10 mouse cellular contexts compared by ENCODE assay signal in the genomic region with DNA sequence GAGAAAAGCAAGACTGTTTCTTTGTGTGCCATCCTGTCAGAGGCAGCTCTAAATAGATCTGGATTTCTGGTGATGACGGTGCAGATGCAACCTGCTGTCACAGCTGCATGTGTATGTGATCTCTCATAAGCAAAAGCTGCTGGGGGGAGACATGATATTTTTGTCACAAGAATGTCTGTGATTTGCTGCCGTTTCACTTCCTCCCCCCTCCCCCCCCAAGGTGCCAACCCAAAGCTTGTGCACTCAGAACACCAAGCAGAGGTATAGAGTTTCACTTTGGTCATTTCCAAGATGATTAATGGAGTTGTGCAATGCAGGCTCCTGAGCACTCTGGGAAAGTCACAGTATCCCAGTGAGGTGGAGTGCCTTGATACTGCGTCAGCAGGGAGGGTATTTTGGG.
A peak's percentile ranks its signal among the peaks of the same experiment; 100 is the strongest.
DNase-seq lines count a peak whose midpoint lies in the region; ATAC-seq and TF ChIP-seq lines count a peak whose summit lies in the region.
"Had no signal": no experiment of that assay in that cellular context is flagged by ENCODE, and none has a peak within 500 bp of the region (broad histone marks: within the 10 kb centered on the region; RNA-seq: fewer than 3 reads in every experiment).

No protein-coding gene starts in this region.

- no peak for DNase-seq in kidney, postnatal 0 days (ENCODE audit: low spot score)
- DNase-seq in kidney, adult 8-10 months: no peak
- DNase-seq in B cell, adult 2 months: peak; percentile 41 to 54
- DNase-seq in T-cell, adult 2 months (ENCODE audit: low spot score): peak; percentile 32
- no peak for DNase-seq in cerebellum, adult 11 months
- DNase-seq: kidney, postnatal 14 days; thymus, postnatal 25 days had no signal

- no peak overlapping the region for H3K27ac ChIP-seq in kidney, postnatal 0 days
- no peak overlapping the region for H3K27ac ChIP-seq in heart, embryonic 12.5 days (ENCODE audit: poor library complexity, severe bottlenecking)
- H3K27ac ChIP-seq: neural tube, embryonic 12.5 days had no signal

- WGBS in kidney, postnatal 0 days: 26% methylated on average over 3 of the region's 3 CpGs
- WGBS in heart, embryonic 12.5 days: 49% methylated on average over 3 of the region's 3 CpGs

- H3K27me3 ChIP-seq in kidney, postnatal 0 days (ENCODE audit: insufficient read depth, low read length): no peaks in the 10 kb centered on the region
- no peaks in the 10 kb centered on the region for H3K27me3 ChIP-seq in megakaryocyte, embryonic 14.5 days (replicated peaks)
- no peaks in the 10 kb centered on the region for H3K27me3 ChIP-seq in heart, embryonic 12.5 days (replicated peaks)
- H3K27me3 ChIP-seq: neural tube, embryonic 12.5 days had no signal

- H3K36me3 ChIP-seq in kidney, postnatal 0 days (ENCODE audit: insufficient read depth, low read length): no peaks in the 10 kb centered on the region
- peaks cover 84% of the 10 kb centered on the region for H3K36me3 ChIP-seq in megakaryocyte, embryonic 14.5 days (replicated peaks; ENCODE audit: low read length)
- no peaks in the 10 kb centered on the region for H3K36me3 ChIP-seq in heart, embryonic 12.5 days
- H3K36me3 ChIP-seq: neural tube, embryonic 12.5 days had no signal

- no peak overlapping the region for H3K4me2 ChIP-seq in kidney, postnatal 0 days (ENCODE audit: low read length)
- H3K4me2 ChIP-seq in heart, embryonic 12.5 days: no peak overlapping the region
- H3K4me2 ChIP-seq: neural tube, embryonic 12.5 days had no signal

- no peak for TF ChIP-seq CTCF in kidney, postnatal 0 days (IDR thresholded peaks at IDR 0.05; ENCODE audit: low read depth)

- no peaks in the 10 kb centered on the region for H3K4me1 ChIP-seq in kidney, postnatal 0 days (replicated peaks; ENCODE audit: insufficient read depth, low read length)
- H3K4me1 ChIP-seq in megakaryocyte, embryonic 14.5 days: peaks cover 87% of the 10 kb centered on the region
- H3K4me1 ChIP-seq in heart, embryonic 12.5 days (replicated peaks): peaks cover 35% of the 10 kb centered on the region

- no peaks in the 10 kb centered on the region for H3K9me3 ChIP-seq in kidney, postnatal 0 days (replicated peaks; ENCODE audit: low read length)
- H3K9me3 ChIP-seq in megakaryocyte, embryonic 14.5 days: no peaks in the 10 kb centered on the region
- no peaks in the 10 kb centered on the region for H3K9me3 ChIP-seq in heart, embryonic 12.5 days (replicated peaks)
- H3K9me3 ChIP-seq: neural tube, embryonic 12.5 days had no signal

- peak; percentile 63; the same call in 1 of the 2 replicates for ATAC-seq in kidney, postnatal 0 days (replicated peaks; ENCODE audit: low FRiP score, low read depth)
- ATAC-seq in heart, embryonic 12.5 days (ENCODE audit: insufficient number of reproducible peaks, low FRiP score): no peak

- H3K9ac ChIP-seq in kidney, postnatal 0 days (ENCODE audit: low read depth, low read length): no peak overlapping the region
- no peak overlapping the region for H3K9ac ChIP-seq in heart, embryonic 12.5 days
- H3K9ac ChIP-seq: neural tube, embryonic 12.5 days had no signal

- H3K4me3 ChIP-seq in kidney, postnatal 0 days (replicated peaks; ENCODE audit: low read depth, low read length): no peak overlapping the region
- H3K4me3 ChIP-seq in megakaryocyte, embryonic 14.5 days (replicated peaks): peak overlapping the region; percentile 59
- H3K4me3 ChIP-seq in heart, embryonic 12.5 days: no peak overlapping the region
- H3K4me3 ChIP-seq: neural tube, embryonic 12.5 days had no signal

Comparison
In these comparisons a context has a peak if more than half of its experiments do, and no peak if none do; other contexts are left out.
1. DNase-seq: peak in B cell, adult 2 months (2 of 2) and T-cell, adult 2 months (single experiment); none in kidney, postnatal 0 days (single experiment), kidney, adult 8-10 months (0 of 2) and cerebellum, adult 11 months (single experiment).